Mouse (Mus musculus) embryo, embryonic 10 days (tissue): ENCODE measurements around the gene Fbxl8.

ENCODE experiments used
- DNase-seq: peaks from one replicate; pipeline ENCODE4 v3.0.0-alpha.2; 2015; ENCODE audit warnings: low spot score

Fbxl8 gene

DNA sequence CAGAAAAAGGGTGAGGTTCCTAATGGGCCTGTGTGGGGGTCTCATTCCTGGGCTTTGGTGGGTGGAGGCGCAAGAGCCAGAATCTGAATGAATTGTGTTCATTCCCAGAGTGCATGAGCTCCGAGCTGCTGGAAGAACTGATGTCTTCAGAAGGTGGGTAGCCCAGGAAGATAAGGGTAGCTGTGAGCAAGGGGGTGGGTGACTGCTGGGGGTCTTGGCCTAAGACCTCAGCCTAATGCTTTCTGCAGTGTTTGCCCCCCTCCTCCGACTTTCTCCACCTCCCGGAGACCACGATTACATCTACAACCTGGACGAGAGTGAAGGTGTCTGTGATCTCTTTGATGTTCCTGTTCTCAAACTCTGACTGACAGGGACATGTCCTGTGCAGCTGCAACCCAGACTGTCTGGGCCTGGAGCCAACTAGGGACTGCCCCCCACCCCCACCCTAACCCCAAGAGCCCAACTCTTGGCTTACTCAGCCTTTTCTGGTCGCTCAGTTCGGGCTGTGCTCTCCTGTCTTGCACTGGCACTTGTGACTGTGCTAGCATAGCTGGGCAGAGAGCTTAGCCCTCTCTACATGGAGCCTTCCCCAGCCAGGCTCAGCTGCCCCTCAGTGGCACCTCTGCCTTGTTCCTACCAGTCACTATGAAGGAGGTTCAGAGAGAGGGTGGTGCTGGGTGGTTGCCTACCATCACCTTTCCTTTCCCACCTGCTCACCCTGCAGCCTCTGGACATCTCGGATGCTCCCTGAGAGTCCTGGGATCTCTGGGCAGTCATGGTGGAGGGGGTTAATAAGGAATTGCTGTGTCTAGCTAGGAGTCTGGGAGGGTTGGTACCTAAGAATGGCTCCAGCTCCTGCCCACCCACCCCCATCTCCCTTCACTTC lies 40.1 kb downstream of the Fbxl8 start:
- no peak for DNase-seq

DNA sequence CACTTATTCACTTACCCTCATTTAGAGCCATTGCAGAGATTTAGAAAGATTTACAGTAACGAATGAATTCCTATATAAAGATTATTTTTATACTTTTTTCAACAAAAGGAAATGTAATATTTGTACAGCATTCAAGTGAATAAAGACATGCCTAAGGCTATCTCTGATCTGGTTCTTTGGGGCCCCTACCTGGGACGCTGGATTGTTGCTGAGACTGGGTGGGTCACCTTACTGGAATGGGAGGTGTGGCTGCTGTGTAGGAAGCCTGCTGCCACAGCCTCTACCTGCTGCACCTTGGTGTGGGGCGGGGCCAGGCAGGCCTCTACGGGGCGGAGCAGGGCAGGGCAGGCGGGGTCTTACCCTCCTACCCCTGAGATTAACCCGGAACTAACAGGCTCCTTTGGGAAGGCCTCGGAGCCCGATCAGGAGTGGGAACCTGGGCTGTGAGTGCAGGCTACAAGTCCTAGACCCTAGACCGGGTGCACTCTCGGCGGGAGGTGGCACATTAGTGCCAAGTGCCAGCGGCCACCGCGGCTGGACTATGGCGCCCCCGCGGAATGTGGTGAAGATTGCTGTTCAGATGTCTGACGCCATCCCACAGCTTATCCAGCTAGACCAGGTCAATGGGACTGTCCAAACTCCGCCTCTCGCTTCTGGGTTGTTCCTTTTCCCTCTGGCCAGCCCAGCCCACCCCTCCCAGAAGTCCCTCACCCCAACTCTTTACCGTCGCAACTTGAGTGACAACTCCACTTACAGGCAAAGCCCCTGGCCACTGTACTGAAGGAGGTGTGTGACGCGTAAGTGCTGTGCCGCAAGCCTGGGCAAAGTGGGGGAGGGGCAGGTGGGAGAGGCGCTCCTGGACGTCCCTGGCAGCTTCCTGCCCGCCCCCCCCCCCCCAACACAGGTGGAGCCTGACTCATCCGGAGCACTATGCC lies 41.0 kb downstream of the Fbxl8 start, which contains the start of gene Elmo3:
Gene Elmo3, plus strand, starts transcription at position 391 of the 935 bp plus-strand sequence.
- peak; percentile 63 for DNase-seq

DNA sequence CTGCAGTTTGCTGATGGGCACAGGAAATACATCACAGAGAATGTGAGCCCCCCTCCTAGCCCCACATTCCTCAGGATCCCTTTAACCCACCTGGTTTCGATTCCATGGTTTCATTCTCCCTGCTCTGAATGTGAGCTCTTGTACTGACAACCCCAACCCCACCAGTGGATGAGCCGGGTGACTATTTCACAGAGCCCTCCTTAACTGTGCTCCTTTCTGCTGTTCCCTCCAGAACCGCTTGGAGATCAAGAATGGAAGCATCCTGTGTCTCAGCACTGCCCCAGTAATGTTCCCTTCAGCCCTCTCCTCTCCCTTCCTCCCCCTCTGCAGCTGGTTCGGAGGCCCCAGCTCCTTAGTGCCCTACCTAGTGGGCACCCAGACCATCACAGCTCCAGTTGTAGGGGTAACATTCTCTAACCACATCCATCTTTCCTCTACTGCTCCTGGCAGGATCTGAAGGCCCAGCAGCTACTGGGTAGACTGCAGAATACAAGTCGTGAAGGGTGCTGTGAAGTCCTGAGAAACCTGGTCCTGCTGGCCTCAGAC lies 41.8 kb downstream of the Fbxl8 start:
- DNase-seq, result no peak

DNA sequence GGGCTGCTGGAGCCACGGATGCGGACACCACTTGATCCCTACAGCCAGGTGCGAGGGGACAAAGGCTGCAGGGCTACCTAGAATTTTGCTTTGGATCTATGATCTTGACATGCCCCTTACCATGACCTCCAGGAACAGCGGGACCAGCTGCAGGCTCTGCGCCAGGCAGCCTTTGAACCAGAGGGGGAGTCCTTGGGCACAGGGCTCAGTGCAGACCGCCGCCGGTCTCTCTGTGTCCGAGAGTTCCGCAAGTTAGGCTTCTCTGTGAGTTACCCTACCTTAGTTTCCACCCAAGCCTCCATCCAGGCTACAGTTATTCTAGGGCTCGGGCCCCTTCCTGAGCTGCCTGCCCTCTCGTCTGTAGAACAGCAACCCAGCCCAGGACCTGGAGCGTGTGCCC lies 43.2 kb downstream of the Fbxl8 start:
- no peak for DNase-seq

DNA sequence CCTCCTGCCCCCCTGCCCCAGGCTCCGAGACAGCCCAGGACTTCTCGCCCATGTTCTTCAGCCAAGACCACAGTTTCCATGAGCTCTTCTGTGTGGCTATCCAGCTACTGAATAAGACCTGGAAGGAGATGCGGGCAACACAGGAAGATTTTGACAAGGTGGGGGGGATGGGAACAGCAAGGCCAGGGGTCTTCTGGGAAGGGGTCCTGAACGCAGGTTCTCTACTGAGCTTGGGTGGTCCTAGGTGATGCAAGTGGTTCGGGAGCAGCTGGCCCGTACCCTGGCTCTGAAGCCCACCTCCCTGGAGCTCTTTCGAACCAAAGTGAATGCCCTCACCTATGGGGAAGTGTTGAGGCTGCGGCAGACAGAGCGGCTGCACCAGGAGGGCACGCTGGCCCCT lies 44.0 kb downstream of the Fbxl8 start:
- no peak for DNase-seq

DNA sequence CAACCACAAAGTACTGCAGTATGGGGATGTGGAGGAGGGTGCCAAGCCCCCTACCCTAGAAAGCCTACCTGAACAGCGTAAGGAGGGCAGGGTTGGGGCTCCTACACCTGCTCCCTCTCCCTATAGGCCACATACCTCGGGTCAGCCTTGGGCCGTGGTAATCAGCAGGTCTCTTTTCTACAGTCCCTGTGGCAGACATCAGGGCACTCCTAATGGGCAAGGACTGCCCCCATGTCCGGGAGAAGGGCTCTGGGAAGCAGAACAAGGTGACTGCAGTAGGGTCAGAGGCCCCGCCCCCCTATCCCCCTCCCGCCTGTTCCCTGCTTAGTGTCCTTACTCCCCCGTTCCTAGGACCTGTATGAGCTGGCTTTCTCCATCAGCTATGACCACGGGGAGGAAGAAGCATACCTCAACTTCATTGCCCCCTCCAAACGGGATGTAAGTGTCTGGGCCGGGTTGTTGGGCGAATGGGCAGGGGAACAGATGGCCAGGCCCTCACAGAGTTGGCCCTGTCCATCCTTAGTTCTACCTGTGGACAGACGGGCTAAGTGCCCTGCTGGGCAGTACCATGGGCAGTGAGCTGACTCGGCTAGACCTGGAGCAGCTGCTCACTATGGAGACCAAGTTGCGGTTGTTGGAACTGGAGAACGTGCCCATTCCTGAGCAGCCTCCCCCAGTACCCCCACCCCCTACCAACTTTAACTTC lies 44.8 kb downstream of the Fbxl8 start:
- no peak for DNase-seq

DNA sequence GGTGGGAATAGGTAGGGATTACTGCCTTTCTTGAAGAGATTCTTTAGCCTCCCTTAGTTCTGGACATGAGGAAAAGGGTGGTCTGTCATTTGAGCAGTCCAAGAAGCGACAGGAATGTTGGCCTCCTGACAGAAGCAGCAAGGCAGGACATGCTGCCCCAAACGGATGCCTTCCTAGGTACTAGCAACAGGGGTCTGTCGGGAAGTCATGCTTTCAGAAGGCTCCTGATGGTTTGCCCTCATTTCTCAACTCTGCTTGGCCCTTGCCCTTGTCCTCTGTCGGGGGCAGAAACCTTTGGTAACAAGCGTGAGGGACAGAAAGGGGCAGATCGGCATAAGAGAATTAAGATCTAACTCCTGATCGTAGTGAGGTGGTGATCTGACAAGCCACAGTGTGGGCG lies 45.7 kb downstream of the Fbxl8 start:
- DNase-seq, result no peak

DNA sequence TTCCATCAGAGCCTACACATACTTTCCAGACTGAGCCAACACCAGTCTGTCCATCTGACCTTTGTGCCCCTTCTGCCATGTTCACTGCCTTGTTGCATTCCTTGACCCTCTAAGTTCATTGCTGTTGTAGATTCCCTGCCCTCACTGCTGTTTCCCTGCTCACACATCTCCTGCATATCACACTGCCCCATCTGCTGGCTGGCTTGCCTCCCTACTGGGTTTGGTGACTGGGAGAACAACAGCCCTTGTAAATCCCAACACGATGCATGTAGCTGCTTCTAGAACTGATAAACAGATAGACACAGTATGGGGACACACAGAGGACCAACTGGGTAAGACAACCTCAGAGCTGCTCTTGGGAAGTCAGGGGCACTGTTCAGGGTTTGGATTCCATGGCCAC lies 47.3 kb downstream of the Fbxl8 start:
- no peak for DNase-seq

DNA sequence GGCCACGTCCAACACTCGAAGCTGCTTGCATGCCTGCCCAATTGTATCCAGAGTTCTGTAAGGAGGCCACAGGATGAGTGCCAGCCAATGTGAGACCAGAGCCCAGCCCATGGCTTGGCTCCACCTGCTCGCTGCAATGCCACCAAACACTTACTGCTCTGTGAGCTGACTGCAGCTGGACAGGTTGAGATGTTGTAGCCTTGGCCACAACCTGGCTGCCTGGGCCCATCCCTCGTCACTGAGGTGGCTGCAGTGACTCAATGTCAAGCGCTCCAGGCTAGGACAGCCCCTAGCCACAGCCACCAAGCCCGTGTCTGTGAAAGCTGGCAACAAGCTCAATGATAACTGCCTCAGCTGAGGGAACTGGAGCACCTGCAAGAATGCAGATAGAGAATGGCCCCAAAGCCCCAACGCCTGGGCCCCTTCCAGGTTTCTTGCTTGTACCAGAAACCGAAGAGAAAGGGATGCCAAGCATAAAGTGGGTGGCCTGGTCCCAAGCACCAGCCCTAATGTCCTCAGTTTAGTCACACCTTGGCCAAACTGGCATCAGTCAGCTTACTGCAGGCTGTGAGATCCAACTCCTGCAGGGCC lies 48.5 kb downstream of the Fbxl8 start:
- DNase-seq, result no peak

DNA sequence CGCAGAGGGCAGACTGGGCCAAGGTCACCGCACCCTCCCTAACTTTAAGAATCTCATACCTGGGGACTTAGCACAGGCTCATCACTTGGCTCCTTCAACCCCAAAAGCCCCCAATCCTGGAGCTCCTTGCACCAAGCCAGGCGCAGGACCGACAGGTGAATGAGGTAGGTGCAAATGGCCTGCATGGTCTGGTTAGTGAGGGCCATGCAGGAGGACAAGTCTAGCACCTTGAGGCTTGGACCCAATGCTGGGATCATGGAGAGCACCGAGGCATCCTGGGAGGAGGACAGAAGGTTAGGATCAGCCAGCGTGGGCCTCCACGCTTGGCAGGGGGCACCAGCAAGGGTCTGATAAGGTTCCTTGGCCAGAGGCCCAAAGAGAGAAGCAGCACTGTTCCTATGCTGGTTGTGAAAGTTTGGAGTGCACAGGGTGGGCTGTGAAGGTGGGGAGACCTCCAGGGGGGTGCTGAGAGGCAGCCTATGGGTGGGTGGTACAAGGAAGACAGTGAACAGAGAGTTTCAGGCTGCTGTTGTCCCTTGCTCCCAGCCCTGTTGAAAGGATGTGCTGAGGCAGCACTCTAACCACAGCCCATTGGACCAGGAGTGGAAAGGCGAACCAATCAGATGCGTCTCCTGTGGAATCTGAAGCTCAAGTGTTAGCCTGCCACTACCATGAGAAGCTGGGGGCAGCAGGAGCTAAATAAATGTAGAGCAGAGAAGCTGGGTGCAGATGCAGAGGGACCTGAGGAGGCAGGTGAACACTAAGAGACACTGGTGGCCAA lies 49.4 kb downstream of the Fbxl8 start:
- DNase-seq, result peak; percentile 46

DNA sequence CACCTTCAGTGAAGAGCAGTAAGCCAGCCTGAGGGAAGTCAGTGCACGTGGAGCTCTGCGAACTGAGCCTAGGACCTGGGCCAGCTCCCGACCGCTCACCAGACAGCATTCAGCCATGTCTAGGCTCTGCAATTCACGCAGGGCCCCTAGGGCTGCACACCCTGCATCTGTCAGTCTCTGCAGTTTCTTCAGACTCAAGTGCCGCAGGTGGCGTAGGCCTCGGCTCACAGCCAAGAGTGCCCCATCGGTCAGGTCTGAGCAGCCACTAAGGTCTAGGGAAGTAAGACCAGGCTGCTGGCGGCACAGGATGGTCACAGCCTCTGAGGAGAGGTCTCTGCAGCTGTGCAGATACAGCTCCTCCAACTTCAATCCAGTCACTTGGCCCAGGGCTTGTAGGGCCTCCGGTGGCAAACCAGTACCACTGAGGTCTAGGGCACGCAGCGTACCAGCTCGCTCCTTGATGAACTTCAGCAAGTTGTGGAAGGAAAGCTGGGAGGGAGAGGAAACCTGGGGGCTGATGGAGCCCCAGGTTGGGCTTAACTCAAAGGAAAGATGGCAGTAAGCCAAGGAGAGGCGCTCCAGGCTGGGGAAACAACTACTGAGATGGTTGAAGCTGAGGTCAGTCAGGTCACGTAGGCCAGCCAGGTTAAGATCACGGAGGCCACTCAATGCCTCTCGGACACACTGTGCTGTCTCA lies 50.8 kb downstream of the Fbxl8 start:
- no peak for DNase-seq

DNA sequence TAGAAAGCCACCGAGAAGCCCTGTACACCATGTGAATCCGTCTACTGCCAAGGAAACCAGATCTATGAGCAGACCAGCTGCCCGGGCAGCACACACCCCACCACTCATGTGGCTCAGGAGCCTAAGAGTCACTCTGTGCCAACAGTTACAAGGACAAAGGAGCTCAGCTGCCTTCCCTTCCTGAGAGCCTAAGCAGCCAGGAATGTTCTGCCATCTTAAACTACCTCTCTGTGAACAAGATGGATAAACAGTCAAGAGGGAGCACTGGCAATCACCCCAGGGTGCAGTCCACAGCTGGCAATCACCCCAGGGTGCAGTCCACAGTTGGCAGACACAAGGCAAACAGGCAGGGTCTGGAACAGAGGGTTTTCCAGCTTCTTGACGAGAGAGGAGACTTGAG lies 53.5 kb downstream of the Fbxl8 start:
- DNase-seq, result no peak

DNA sequence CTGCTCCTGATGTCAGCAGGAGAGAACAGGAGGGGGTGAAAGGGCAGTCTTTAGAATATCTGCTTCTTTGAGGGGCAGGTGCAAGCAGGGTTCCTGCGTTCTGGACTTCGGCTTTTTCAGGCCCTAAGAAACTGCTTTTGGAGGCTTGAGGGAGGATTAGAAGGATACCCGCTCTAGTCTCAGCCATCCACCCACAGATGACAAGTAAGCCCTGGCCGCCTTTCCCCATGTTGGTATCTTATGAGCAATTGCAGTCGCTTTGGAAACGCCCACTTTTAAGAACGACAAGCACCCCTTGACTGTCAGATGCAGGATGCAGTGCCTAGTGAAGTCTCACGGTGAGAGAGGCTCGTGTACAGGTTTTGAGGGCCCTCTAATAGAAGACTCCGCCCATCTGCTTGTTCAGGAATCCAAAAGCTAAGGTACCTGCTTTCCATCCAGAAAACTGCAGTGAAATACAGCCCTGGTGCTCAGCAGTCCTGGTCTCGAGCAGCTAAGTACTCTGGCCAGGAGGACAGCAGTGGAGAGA lies 54.3 kb downstream of the Fbxl8 start:
- DNase-seq, result no peak
